Mouse (Mus musculus): ENCODE measurements around the gene Leap2.

Leap2 gene
- long read RNA-seq, experiment 1, result 0 reads
- long read RNA-seq, experiment 2, result 0 reads

DNA sequence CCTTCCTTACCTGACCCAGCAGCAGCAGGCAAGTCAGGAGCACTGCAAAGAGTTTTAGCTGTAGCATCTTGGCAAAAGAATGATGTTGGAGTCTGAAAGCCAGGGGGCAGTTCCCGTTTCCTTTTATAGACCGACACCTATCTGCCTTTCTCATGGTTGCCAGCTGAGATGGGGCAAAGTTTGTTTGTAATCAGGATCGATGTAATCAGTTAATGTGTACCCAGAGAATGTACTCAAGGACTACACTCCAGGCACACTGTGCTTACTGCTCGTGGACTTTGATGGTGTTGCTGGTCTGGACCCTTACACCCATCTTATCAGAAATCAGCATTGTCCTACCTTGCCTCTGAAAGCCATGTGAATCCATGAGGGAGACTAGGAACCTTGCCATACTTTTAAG, at the start of gene Leap2:
Gene Leap2, minus strand, starts transcription at position 135 of the 400 bp plus-strand sequence.
- intact Hi-C loops (cut with DNase I), result no loop called here

DNA sequence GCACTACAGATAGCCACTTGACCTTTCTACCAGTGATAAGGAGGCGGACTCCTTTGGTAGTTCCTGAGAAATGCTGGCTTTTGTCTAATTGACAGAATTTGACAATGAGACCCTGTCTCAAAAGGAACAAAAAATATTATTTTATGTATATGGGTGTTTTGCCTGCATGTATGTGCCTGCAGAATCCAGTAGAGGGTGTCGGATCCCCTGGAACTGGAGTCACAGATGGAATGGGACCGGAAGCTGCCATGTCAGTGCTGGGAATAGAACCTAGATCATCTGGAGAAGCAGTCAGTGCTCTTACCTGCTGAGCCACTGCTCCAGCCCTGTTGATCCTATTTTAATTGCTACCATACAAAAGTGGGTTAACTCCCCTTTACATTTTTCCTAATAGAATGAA, 49.7 kb upstream of the Leap2 start:
- intact Hi-C loops (cut with DNase I), result loop anchor here (10.0 kb wide), 1 partner anchor 262 kb away; no protein-coding TSS in a partner anchor

DNA sequence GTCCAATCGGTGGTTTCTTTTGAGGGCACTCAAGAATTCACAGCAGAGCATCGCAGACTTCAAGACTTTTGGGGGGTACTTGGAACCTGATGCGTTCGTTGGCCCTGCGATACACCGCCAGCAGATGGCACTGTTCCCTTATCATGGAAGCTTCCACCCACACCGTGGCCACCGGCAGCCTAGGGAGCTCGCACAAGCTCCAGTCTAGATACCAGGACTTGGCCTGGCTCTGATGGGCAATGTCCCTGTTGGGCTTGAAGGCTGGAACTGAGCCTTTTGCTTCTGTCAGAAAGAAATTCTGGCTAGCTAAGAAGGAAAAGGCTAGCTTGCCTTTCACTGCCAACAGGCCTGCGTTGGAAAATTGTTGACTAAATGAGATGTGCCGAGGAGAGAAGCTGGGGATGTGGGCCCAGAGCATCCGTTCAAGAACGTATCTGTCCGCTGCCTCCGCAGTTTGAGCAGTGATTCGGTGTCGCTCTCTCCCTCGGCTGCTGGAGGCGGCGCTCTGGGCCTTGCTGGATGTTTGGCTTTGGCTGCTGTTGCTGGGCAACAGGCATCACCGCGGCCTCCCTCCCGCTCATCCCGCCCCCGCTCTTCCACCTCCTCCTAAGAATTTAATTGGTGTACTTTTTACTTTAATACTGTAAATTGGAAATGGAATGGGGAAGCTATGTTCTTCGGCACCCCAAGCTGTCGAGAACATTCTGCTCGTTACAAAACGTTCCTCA, 47.2 kb upstream of the Leap2 start, which contains the start of gene Gm9837:
Gene Gm9837, minus strand, starts transcription at position 512 of the 728 bp plus-strand sequence.
- intact Hi-C loops (cut with DNase I), result loop anchor here (10.0 kb wide), 2 partner anchors 55 to 265 kb away; no protein-coding TSS in a partner anchor

DNA sequence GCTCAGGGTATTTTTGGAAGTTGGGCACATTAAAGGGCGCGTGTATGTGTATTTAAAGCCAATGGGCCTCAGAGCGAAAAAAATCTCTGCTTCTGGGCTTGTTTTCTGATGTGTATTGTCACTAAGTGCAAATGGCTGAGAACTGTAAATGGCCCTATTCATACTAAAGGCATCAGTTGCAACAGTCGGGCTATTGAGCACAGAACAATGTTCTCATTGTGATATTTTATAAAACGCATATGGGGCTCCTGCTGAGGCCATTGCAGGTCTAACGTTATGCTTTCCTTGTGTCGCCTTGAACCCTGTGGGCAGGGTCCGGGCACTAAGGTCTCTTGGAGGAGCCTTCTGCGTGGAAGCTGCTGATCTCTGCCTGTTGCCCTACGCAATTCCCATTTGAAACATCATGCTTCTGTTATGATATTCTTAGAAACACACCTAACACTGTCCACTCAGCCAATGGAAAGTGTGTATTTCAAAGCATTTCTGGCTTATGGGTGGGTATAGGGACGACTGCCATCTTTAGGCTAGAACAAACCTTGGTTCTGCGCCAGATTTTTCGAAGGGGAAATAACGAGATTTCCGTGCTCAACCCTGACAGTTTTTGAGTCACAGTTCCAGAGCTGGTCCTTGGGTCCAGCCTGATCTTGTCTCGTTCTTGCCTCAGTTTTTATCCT, 46.5 kb upstream of the Leap2 start:
- intact Hi-C loops (cut with DNase I), result loop anchor here (10.0 kb wide), 1 partner anchor 55 kb away; no protein-coding TSS in a partner anchor

DNA sequence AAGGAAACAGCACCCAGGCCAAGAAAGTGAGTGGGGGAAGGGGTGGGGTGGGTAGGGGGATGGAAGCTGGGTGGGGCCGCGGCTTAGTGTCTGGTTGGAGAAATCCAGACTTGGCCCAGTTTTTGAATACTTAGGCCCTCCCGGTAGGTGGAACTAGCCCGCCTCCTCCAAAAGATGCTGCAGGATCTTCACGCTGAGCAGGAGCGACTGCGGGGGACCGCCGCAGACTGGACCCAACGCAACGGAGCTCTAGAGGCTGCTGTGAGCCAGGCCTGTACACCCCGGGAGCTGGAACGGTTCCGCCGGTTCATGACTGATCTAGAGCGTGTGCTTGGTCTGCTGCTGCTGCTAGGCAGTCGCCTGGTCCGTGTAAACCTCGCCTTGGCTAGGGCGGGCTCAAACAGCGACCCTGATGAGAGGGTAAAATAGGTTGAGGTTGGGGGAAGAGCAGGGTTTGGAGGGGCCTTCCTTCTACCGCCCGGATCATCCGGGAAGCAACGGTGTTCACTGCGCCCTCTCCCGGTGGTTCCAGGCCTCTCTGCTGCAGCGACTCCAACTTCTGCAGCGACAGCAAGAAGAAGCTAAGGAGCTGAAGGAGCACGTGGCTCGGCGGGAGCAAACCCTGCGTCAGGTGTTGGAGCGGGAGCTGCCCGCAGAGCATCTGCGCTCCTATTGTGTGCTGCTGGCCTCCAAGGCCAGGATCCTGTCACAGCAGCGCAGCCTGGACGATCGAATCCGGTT, 43.4 kb upstream of the Leap2 start:
- intact Hi-C loops (cut with DNase I), result loop anchor here (2.0 to 10.0 kb wide), 2 partner anchors 52 to 162 kb away; no protein-coding TSS in a partner anchor

DNA sequence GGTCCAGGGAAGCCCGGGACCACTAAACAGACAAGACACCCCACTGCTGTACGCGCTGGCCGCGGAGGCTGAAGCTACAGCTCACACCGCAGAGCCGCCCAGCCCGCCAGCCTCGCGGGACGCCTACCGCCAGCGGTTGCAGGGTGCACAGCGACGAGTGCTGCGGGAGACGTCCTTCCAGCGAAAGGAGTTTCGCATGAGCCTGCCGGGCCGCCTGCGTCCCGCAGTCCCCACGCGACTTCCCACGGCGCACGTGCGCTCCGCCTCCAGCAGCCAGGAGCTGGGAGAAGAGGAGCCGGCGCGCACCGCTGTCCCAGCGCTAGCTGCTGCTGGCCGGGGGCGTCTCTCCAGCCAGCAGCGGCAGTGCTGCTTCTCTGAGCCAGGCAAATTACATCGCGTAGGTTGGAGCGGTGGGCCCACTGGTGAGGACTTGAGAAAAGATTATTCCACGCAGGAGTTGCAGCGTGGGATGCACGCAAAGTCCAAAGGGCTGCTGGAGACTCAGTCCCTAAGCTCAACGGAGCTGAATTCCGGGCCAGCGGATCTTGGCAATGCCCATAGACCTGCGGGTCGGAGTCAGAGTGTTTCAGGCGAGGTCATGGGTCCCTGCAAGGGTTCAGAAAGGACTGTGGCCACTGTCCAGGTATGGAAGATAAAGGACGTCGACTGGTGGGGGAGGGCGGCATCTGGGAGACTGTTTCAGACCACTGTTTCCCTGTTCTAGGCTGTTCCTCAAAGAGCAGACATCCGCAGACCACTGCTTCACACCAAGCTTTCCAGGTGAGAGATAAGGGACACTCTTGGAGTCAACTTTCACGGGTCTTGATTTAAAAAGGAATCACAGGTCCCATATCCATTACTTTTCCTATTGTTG, 40.8 kb upstream of the Leap2 start:
- intact Hi-C loops (cut with DNase I), result loop anchor here (10.0 kb wide), 1 partner anchor 49 kb away; no protein-coding TSS in a partner anchor

DNA sequence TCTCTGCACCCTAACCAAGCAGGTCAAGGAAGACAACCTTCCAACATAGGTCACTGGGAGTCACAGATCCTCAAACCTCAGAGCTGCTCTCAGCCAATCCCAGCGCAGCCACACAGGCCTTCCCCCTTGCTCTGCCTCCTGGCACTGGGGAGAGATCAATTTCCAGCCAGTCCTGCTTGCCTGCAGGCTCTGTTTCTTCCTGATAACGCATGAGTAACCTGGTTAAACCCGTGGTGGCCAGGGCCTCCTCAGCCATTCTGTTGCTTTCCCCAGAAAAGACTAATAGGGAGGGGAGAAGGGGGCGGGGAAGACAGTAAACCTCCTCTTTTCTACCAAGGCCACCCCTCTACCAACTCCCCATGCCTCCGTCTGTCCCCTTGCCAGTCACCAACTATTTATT, 38.8 kb upstream of the Leap2 start:
- intact Hi-C loops (cut with DNase I), result loop anchor here (10.0 kb wide), 1 partner anchor 47 kb away; no protein-coding TSS in a partner anchor

DNA sequence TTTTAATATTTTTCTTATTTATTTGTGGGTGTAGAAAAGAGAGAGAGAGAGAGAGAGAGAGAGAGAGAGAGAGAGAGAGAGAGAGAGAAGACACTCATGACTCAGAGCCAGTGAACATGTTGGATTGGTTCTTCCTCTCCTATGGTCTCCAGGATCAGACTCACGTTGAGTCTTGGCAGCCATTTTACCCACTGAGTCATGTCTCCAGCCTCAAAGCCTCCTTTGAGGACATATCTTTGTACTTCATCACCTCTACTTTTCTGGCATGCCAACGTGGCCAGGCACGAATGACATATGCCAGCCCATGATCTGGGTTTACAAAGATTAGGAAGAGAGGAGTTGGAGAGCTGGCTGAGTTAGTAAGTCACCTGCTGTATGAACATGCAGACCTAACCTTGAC, 37.2 kb upstream of the Leap2 start:
- intact Hi-C loops (cut with DNase I), result loop anchor here (10.0 kb wide), 1 partner anchor 45 kb away; no protein-coding TSS in a partner anchor

DNA sequence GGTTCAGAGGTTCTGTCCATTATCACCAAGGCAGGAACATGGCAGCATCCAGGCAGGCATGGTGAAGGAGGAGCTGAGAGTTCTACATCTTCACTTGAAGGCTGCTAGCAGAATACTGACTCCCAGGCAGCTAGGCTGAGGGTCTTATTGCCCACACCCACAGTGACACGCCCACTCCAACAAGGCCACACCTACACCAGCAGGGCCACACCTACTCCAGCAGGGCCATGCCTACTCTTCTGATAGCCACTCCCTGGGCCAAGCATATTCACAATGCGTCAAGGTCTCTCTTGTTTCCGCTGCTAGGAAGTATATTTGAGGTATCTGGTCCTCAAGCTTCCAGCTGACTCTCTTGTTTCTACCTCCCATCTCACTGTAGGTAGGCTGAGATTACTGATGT, 36.0 kb upstream of the Leap2 start:
- intact Hi-C loops (cut with DNase I), result no loop called here

DNA sequence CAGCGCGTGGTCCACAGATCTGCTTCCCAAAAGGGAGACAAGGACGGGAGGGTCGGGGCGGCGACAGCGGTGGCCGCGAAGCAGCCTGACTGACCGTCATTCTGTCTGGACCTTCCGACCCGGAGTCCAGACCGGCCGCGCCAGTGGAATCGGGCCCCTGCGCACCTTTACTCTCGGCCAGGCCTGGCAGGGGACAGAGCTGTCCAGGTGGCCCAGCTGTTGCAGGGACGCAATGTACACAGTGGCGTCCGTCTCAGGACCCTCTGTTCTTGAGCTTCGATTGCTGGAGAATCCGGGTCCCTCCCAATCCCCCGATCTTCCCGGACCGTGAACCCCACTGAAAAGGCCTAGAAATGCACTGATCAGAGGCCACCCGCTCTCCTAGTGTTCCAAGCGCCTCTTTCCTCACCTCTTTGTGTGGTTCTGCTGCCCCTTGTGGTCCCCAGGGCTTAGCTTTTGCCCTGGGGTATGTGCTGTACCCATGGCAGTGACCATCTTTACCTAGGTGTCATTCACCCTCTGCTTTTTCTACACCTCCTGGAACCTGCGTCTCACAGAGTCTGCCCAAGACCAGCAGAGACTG, 34.5 kb upstream of the Leap2 start:
- intact Hi-C loops (cut with DNase I), result no loop called here

DNA sequence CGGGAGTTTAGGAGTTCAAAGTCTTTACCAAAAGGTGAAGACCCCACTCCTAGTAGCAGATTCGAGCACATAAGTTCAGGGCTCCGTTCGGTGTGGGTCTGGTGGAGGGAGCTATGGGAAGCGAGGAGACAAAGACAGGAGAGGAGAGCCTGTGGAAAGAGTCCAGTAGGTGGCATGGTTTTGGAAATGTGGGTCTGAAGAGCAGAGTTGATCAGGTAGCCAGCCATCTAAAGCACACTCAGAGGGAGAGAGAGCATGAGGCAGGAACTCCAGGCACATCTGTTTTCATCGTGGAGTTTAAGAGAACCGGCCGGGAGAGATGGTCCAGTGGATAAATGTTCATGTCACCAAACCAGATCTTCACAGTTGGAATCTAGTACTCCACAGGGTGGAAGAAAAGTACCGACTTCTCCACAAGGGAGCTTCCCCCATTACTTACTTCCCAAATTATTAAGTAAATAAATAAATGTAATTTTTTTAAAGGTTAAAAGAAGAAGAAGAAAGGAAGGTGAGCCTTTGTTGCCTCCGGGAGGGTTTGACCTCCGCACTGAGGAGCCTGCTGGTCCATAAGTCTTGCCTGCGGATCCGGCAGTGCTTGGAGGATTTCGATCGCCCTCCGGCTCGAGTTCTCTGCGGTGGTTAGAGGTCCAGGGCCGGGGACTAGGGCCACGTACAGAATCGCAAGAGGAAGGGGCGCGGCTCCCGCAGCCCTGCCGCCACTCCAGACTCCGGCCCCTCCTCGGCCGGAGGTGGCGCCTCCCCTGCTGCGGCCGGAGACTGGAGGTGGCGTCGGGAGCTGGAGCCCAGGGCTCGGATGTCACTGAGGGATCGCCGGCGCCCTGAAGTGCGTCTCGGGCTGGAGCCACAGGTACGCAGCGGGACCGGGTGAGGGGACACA, 33.8 kb upstream of the Leap2 start, which contains the start of the genes Gm10447 and Shroom1:
Gene Gm10447, minus strand, starts transcription at position 637 of the 898 bp plus-strand sequence.
Gene Shroom1, plus strand, starts transcription at position 732 of the 898 bp plus-strand sequence.
- intact Hi-C loops (cut with DNase I), result no loop called here

DNA sequence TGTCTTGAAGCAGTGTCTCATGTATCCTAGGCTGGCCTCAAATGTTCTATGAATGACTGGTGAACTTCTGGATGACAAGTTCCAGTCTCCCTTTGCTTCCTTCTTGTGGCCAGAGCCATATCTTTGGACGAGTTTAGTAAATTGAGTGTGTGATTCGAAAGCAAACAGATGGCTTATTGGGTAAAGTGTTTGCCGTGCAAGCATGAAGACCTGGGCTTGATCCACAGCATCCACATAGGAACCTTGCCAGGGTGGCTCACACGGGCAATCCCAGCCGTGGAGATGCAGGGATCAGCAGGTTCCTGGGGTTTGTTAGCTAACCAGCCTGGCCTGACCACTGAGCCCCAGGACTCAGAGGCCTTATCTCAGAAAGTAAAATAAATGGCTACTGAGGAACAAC, 30.1 kb upstream of the Leap2 start:
- intact Hi-C loops (cut with DNase I), result no loop called here

DNA sequence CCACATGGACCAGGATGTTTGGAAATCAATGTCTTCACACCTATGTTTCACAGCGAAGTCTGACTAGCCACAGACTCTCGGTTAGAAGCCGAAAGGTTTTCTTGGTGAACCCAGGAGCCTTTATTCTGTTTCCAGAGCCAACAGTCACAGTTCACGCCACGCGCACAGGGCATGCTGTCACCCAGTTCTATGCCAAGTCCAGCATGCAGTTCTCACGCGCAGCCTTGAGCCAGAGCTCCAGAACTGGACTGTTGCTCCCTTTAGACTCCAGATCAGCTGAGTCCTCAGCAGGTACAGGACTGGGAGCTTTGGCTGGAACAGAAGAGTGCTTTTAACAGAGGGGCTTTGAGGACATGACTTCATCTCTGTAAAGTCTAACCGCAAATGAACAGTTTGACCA, 29.4 kb upstream of the Leap2 start:
- intact Hi-C loops (cut with DNase I), result no loop called here

DNA sequence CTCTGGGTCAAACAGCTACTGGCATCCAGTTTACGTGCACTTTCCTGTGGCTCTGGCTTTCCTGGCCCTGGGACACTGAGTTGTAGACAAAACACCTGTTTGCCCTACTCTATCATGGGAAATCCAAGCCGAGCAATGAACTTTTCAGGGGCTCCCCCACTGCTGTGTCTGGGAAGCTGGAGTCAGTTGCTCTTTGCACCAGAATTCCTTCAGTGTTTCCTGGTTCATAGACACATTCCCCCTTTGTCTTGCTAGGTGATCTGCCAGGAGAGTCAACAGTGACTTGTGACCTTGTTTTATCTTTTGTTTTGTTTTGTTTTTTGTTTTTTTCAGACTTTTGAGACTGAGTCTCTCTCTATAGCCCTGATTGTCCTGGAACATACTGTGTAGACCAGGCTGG, 28.4 kb upstream of the Leap2 start:
- intact Hi-C loops (cut with DNase I), result no loop called here

DNA sequence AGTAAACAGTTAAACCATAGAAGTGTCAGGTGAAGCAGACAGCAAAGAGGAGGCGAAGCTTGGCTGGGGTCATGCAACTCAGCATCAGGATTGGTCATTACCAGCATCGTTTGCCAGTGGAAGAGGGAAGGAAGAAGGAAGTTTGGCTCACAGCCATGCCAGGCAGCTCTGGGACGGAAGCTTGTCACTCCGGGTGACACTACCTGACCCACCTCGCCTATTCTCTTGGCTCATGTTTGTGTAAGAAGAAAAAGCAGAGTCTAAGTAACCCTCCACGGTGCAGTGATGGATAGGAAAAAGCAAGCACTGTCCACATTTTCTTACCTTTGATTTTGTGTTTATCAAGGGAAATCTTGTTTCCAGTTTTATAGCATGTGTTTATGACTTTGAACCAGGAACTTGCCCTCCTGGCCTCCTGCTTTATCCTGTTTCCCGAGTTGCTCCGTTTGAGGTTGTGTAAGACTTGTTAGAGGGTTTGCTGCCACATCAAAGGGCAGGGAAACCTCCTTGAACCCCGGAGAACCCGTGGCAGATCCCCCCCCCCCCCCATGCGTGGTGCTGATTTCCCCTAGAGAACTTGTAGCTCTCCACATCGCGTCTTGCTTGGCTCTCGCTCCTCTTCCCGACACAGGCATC, 27.2 kb upstream of the Leap2 start:
- intact Hi-C loops (cut with DNase I), result no loop called here

DNA sequence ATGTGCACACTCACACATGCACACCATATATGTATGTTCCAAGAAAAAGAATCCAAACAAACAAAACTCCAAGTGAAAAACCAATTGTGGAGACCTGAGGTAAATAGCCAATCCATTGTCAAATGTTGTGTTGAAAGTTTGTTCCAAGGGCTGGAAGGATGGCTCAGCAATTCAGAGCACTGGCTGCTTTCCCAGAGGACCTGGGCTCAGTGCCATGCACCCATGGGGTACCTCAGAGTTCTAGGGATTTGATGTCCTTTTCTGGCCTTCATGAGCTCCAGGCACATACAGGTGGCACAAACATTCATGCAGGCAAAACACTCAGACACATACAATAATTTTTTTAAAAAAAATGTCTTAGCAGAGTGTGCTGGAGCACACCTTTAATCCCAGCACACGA, 25.6 kb upstream of the Leap2 start:
- intact Hi-C loops (cut with DNase I), result no loop called here

DNA sequence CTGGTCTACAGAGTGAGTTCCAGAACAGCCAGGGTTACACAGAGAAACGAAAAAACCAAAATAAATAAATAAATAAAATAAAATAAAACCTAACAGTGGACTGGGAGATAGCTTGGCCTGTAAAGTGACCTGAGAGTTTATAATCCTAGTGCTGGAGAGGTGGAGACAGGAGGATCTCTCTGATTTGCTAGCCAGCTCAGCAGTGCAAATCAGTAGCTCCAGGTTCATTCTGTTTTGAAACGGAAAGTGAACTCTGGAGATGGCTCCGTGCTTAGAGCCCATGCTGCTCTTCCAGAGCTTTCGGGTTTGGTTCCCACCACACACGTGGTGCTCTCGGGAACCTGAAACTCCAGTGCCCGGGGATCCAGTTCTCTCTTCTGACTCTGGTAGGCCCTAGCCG, 25.0 kb upstream of the Leap2 start:
- intact Hi-C loops (cut with DNase I), result no loop called here

DNA sequence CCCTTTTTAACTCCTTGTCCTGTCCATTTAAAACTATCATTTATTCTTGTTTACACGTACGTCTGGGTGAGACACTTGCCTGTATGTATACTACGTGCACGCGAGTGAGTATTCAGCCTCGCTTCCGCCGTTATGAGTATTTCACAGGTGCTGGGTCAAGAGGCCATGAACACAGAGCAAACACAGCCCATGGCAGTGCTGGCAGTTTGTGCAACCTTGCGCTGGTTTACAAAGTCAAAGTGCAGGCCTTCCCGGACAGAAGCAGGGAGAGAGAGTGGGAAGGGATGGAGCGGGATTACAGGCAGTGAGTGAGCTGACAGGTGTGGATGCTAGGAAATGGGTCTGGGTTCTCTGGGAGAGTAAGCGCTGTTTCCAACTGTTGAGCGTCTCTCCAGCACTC, 23.2 kb upstream of the Leap2 start:
- intact Hi-C loops (cut with DNase I), result no loop called here

DNA sequence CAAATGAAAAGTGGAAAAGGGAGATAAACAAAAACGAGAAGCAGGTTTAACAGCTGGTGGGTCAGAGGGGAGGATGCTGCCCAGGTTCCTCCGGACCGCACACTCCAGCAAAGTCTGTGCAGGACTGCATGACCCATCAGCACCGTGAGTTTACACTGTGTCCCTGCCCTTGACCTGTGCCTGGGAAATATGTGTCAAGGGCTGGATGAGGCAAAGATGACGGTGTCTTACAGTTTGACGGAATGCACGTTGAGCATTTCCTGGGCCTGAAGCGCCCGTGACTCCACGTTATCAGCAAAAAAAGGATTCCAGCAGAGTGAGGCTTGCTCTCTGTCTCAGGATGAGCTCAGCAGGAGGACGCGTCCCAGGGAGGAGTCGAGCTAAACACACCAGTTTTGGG, 22.6 kb upstream of the Leap2 start:
- intact Hi-C loops (cut with DNase I), result no loop called here

Measured in adrenal gland (tissue).